Mouse (Mus musculus): ENCODE measurements around the gene Olfr1328. TPM values are rescaled to one million over a fixed set of nuclear protein-coding genes. Genes with fewer than 3 reads are reported as not detected.

Olfr1328 gene
- polyA plus RNA-seq, 1 experiment from 2014 or later, result not detected

Other genes starting within 250 kb of the Olfr1328 start
- gene Olfr1342, start 245.9 kb downstream of the Olfr1328 start, polyA plus RNA-seq (2015; fragmentation: Nextera tagmentation; extraction: Ambion mirVana), result not detected in 2 replicates
- not detected in 2 replicates for gene Olfr1341, start 235.1 kb downstream of the Olfr1328 start, polyA plus RNA-seq (2015; fragmentation: Nextera tagmentation; extraction: Ambion mirVana)
- gene Olfr1340, start 218.5 kb downstream of the Olfr1328 start, polyA plus RNA-seq (2015; fragmentation: Nextera tagmentation; extraction: Ambion mirVana), result not detected in 2 replicates
- not detected in 2 replicates for gene Olfr1339, start 206.4 kb downstream of the Olfr1328 start, polyA plus RNA-seq (2015; fragmentation: Nextera tagmentation; extraction: Ambion mirVana)
- gene Olfr1338, start 179.9 kb downstream of the Olfr1328 start, polyA plus RNA-seq (2015; fragmentation: Nextera tagmentation; extraction: Ambion mirVana), result not detected in 2 replicates
- not detected in 2 replicates for gene Olfr1337, start 156.0 kb downstream of the Olfr1328 start, polyA plus RNA-seq (2015; fragmentation: Nextera tagmentation; extraction: Ambion mirVana)
- not detected in 2 replicates for gene Olfr1335, start 128.7 kb downstream of the Olfr1328 start, polyA plus RNA-seq (2015; fragmentation: Nextera tagmentation; extraction: Ambion mirVana)
- not detected in 2 replicates for gene Olfr1333, start 102.3 kb downstream of the Olfr1328 start, polyA plus RNA-seq (2015; fragmentation: Nextera tagmentation; extraction: Ambion mirVana)
- gene Olfr1331, start 74.0 kb downstream of the Olfr1328 start, polyA plus RNA-seq (2015; fragmentation: Nextera tagmentation; extraction: Ambion mirVana), result not detected in 2 replicates
- not detected in 2 replicates for gene Olfr1330, start 50.0 kb downstream of the Olfr1328 start, polyA plus RNA-seq (2015; fragmentation: Nextera tagmentation; extraction: Ambion mirVana)
- not detected in 2 replicates for gene Olfr1329, start 21.1 kb downstream of the Olfr1328 start, polyA plus RNA-seq (2015; fragmentation: Nextera tagmentation; extraction: Ambion mirVana)
- gene Lao1, start 23.0 kb upstream of the Olfr1328 start, polyA plus RNA-seq (2015; fragmentation: Nextera tagmentation; extraction: Ambion mirVana), result 0.16 and 0.28 TPM in 2 replicates
- gene Slc2a1, start 170.1 kb upstream of the Olfr1328 start, polyA plus RNA-seq (2015; fragmentation: Nextera tagmentation; extraction: Ambion mirVana), result 88.3 and 103 TPM in 2 replicates
- 3.7 and 6.1 TPM in 2 replicates for gene Zfp691, start 235.6 kb upstream of the Olfr1328 start, polyA plus RNA-seq (2015; fragmentation: Nextera tagmentation; extraction: Ambion mirVana)

All from forebrain, embryonic 16.5 days (tissue).